In genomic region chr2:130577632-130578031, GRCm38 (mm10) we compare ENCODE assay signal across 1 mouse cellular context.
TF ChIP-seq lines count a peak whose summit lies in the region.

No protein-coding gene starts in this region.

TF ChIP-seq in MEL, 35 proteins besides CTCF, POLR2A, EP300 and RAD21 (continued from another document):
- TF ChIP-seq ZMIZ1 (IDR thresholded peaks at IDR 0.05; ENCODE audit: low read depth, low read length) (no peak), TAL1 (IDR thresholded peaks at IDR 0.05; ENCODE audit: low read length) (no peak), MXI1 (IDR thresholded peaks at IDR 0.05; ENCODE audit: low read depth, low read length) (peak; percentile 87), MEF2A (IDR thresholded peaks at IDR 0.05; ENCODE audit: extremely low read depth, insufficient replicate concordance, low read depth, low read length, poor library complexity, severe bottlenecking) (no peak), TCF12 (IDR thresholded peaks at IDR 0.05; ENCODE audit: low read depth, low read length) (0 out of 2 replicates have a peak, but pooled peaks have one; percentile 24)
TF ChIP-seq in MEL: peak in this region for 10.
